Mouse (Mus musculus) heart, postnatal 10 days (tissue): ENCODE results near the gene Rnf157. TPM values are rescaled to one million over a fixed set of nuclear protein-coding genes. Genes with fewer than 3 reads are reported as not detected.
"Not testable (repeated sequence)": the region's sequence is repeated elsewhere in the genome, so short reads cannot be mapped to it uniquely, and the experiment has no call there.

Experiments
- DNase-seq, 2 experiments: peaks; one replicate each; pipeline ENCODE4 v3.0.0; 2021
- intact Hi-C: fragments of 180-260 bp; cut with DNase I; formaldehyde crosslinking; loops from one replicate; pipeline ENCODE4 v1.15.1; 2025
- total RNA-seq, 2 experiments: library from RNA; stranded (reverse); gene quantifications; 2 replicates each; pipeline ENCODE4 v1.2.3; 2021

The Rnf157 gene
- total RNA-seq, 2 experiments from 2014 or later = 10.0 TPM

- intact Hi-C loops = loop anchor here (5.0 kb wide), 1 partner anchor 348 kb away; the partner anchor contains the start of gene Wbp2
- no peak for DNase-seq
Measured at GRCm38 (mm10) chr11:116434967-116435752, 22.3 kb upstream of the Rnf157 start.

GRCm38 (mm10) chr11:116434287-116434966 is 21.6 kb upstream of the Rnf157 start:
- intact Hi-C loops = loop anchor here (5.0 kb wide), 1 partner anchor 347 kb away; the partner anchor contains the start of gene Wbp2
- DNase-seq = peak; percentile 84

- DNase-seq = peak; percentile 99 to 100
- intact Hi-C loops = loop anchor here (2.0 to 5.0 kb wide), 2 partner anchors 15 to 346 kb away; partner anchors contain the start of gene Wbp2
Measured at GRCm38 (mm10) chr11:116433356-116434286, 20.8 kb upstream of the Rnf157 start, which contains the start of gene Ubald2. TSS of gene Ubald2 (plus strand) at chr11:116434094.

GRCm38 (mm10) chr11:116432593-116433355 is 19.9 kb upstream of the Rnf157 start:
- DNase-seq = no peak
- intact Hi-C loops = loop anchor here (2.0 to 5.0 kb wide), 2 partner anchors 14 to 345 kb away; partner anchors contain the start of gene Wbp2

GRCm38 (mm10) chr11:116432127-116432526 is 19.3 kb upstream of the Rnf157 start:
- intact Hi-C loops = loop anchor here (2.0 to 5.0 kb wide), 2 partner anchors 13 to 345 kb away; partner anchors contain the start of gene Wbp2
- no peak for DNase-seq

- DNase-seq = no peak
- intact Hi-C loops = loop anchor here (2.0 to 5.0 kb wide), 2 partner anchors 13 to 344 kb away; partner anchors contain the start of gene Wbp2
Measured at GRCm38 (mm10) chr11:116431428-116432077, 18.7 kb upstream of the Rnf157 start.

- intact Hi-C loops = loop anchor here (5.0 kb wide), 1 partner anchor 344 kb away; the partner anchor contains the start of gene Wbp2
Measured at GRCm38 (mm10) chr11:116430723-116431427, 18.0 kb upstream of the Rnf157 start.

GRCm38 (mm10) chr11:116429862-116430613 is 17.2 kb upstream of the Rnf157 start:
- no peak for DNase-seq
- intact Hi-C loops = loop anchor here (5.0 kb wide), 1 partner anchor 343 kb away; the partner anchor contains the start of gene Wbp2

More at GRCm38 (mm10) chr11:116430723-116431427, 18.0 kb upstream of the Rnf157 start:
- DNase-seq = no peak

GRCm38 (mm10) chr11:116428872-116429859 is 16.3 kb upstream of the Rnf157 start:
- DNase-seq = no peak
- intact Hi-C loops = no loop called here

- intact Hi-C loops = no loop called here
Measured at GRCm38 (mm10) chr11:116426852-116427575, 14.2 kb upstream of the Rnf157 start.

GRCm38 (mm10) chr11:116426328-116426727 is 13.5 kb upstream of the Rnf157 start:
- DNase-seq, intact Hi-C loops: not testable (repeated sequence)

More at GRCm38 (mm10) chr11:116426852-116427575, 14.2 kb upstream of the Rnf157 start:
- DNase-seq = no peak

GRCm38 (mm10) chr11:116424621-116425407 is 12.0 kb upstream of the Rnf157 start:
- intact Hi-C loops = no loop called here
- DNase-seq = no peak

GRCm38 (mm10) chr11:116423782-116424620 is 11.2 kb upstream of the Rnf157 start:
- peak in 1 of 2 experiments; percentile 39 for DNase-seq
- intact Hi-C loops = no loop called here

- DNase-seq = no peak
- intact Hi-C loops = no loop called here
Measured at GRCm38 (mm10) chr11:116423214-116423613, 10.4 kb upstream of the Rnf157 start.
